Mouse (Mus musculus) gastrocnemius, postnatal 4 days (tissue): ENCODE data around the gene Nop53. TPM values are rescaled to one million over a fixed set of nuclear protein-coding genes. Genes with fewer than 3 reads are reported as not detected.

Experiments
- DNase-seq, 2 experiments: peaks; one replicate each; pipeline ENCODE4 v3.0.0; 2021 to 2022; ENCODE audit warnings: low spot score in 2 of 2, mixed read lengths in 2 of 2
- total RNA-seq, 2 experiments: library from RNA; stranded (reverse); gene quantifications; 2 replicates each; pipeline ENCODE4 v1.2.3; 2021

Gene Nop53
- total RNA-seq, 2 experiments from 2014 or later, result 172 to 173 TPM

DNA sequence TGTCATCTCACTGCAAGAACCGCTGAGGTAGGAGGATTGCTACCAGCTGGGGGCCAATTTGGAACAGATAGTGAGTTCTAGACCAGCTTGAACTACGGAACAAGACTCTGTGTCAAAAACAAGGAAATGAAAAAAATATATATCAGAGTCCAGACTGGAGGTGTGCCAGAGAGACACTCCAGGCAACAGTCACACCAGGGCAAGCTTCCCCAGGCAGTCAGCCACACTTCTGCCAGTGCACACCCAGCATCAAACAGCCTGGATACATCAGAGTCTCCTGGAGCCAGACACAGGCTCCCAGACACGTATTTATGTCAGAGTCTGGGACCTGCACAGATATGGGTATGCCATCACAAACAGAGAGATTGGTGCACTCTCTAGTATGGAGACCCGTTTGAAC, 15.4 kb upstream of the Nop53 start:
- no peak for DNase-seq

DNA sequence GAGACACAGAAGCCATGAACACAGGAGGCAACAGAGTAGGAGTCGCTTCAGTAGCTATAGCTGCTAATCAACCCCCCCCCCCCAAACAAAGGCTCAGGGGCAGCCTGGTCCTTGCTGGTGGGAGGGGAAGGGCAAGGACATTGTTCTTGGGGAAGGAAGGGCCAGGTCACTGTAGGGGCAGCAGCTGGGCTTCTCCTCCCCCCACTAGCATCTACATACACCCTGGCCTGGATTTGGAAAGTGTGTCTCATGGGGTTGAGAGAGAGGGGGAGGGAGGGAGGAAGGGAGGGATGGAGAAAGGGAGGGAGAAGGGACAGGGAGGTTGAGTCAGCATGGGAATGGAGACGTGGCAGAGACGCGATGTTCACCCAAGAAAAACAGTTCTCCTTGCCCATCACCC, 14.8 kb upstream of the Nop53 start:
- DNase-seq, result no peak

DNA sequence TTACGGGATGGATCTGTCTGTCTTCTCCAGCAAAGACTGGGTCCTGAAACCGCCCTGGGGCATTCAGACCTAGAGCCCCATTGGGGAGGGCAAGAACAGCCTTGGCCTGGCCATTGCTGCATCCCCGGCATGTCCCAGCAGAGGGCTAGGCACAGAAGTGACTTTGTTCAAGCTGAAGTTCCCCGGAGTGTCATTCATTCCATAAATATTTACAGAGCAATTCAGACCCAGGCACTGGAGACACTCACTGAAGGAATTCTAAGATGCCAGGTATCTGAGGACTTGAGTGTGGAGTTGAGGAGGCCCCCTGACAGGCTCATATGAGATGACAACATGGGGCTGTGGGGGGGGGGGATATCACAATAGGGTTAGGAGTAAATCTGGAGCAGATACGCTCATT, 10.3 kb upstream of the Nop53 start:
- no peak for DNase-seq

GRCm38 (mm10) chr7:15955509-15955908, 9.6 kb upstream of the Nop53 start:
- DNase-seq, result no peak

GRCm38 (mm10) chr7:15954978-15955443, 9.1 kb upstream of the Nop53 start:
- no peak for DNase-seq

DNA sequence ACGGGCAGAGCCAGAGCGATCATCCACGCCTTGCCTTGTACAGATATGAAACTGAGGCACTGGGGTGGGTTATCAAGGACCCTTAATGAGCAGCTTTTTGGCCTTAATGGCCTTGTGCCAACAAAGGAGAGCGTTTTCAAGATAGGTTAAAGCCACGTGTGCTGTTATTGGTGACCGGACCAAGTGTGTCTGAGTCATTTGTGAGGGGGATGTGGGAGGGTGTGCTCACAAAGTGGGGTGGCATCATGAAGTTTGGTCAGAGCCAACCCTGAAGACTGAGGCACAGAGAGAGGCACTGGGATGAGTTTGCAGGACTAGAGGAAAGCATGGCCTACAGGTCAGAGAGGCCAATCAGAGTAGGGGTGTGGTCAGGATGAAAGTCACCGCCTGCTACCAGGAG, 8.6 kb upstream of the Nop53 start:
- DNase-seq, result no peak

DNA sequence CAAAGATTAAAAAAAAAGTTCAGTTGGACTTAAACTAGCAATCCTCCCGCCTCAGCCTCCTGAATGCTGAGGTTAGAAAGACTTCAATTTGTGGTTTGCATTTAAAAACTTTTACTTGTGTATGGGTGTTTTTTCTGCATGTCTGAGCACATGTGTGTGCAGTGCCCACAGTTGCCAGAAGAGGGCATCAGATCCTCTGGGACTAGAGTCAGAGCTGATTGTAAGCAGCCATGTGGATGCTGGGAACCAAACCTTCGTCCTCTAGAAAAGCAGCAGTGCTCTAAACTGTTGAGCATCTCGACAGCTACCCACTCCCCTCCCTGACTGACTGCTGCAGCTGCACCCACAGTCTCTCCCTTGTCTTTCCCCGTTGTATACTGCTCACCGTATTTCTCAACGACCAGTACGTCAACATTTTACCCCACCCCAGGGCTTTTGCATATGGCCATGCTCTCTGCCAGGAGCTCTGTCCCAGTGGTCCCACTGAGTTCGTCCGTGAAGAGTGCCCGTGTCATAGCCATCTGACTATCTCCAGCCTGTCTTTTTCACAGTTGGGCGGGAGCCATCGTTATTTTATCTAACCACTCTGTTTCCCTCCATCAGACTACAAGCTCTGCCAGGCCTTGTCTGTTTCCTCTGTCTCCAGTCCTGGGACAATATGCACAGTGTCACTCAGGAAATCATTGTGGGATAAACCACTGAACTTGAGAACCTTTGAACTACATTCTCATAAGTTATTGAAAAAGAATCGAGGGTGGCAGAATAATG, 7.6 kb upstream of the Nop53 start:
- no peak for DNase-seq

GRCm38 (mm10) chr7:15952416-15952815, 6.5 kb upstream of the Nop53 start:
- no peak for DNase-seq

- no peak for DNase-seq
These were observed 4.1 kb upstream of the Nop53 start for GRCm38 (mm10) chr7:15950008-15950407.

DNA sequence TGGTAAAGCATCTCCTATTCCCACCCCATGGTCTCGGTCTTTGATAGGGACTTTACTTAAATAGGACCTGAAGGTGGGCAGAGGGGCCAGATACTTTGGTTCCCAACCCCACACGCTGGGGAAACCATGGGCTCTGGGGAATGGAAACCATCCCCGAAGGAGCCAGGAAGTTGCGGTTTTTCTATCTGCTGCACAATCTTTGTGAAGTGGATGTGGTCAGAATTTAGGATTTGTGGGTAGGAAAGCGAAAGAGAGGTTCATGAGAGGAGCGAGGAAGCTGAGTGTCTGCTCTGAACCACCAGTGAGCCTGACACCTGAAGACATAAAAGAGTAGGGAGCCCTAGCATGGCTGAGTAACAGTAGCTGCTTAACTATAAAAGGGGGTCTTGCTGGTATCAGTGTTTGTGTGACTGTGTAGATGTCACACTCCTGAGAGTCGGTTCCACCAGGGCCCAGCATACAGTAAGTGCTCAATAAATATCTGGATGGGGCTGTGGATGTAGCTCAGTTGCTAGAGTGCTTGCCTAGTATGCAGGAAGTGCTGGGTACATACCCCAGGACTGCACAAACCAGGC, 3.4 kb upstream of the Nop53 start:
- no peak for DNase-seq

DNA sequence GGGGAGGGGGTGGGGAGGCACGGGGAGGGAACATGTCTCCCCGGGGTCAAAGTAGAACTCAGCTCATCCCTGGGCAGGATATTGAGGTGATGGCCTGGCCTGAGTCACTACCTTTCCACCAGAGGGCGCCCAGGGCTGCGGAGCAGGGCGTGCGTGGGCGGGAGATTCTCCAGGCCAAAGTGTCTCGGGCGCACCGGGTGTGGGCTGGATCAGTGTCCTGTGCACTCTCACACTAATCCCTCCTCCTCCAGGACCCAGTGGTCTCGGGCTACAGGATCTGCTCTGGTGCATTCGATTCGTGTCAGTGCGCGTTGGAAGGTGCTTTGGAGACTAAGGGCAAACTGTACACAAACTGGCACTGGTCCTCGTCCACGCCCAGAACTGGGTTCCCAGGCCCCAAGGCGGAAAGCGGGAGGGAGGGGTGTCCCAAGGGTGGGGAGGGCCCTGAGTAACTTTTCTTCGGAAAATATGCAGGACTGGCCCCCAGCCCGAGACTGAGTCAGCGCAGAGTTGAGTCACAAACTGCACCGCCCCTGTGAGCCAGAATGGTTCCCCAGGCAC, 2.6 kb upstream of the Nop53 start:
- DNase-seq, result peak; percentile 81 to 92

GRCm38 (mm10) chr7:15947653-15948260, 1.9 kb upstream of the Nop53 start:
- DNase-seq, result no peak

DNA sequence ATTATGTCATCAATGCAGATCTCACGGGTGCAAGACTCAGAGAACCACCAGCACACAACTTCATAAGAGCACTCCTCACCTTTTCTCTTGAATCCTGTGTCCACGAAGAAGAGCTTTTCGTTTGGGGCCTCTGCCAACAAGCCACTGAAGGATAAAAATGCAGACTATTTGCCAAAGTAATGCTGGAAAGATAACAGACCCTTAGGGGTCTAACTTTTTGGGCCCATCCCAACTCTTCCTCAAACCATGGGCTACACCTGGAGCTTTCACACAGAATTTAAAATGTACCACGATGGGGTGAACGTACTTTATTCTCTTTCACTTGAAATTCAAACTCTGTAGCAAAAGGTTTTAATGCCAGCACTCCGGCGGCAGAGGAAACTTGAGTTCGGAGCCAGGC, 663 bp downstream of the Nop53 start:
- DNase-seq, result no peak

DNA sequence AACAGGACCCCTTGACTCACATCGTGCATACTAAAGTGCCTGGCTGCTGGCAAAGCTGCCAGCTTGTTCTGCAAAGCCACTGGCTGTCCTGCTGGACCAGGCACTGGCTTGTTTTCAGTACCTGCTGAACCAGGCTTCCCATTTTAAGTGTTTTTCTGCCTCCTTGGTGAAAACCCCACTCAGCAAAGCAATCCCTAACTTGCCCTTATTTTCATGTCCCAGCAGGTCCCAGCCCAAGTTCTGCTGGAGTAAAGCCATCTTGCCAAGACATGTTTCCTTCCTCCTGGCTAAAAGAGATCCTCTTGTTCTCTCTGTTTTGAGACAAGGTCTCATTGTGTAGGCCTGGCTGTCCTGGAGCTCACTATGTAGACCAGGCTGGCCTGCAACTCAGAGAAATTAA, 1.6 kb downstream of the Nop53 start:
- DNase-seq, result no peak

DNA sequence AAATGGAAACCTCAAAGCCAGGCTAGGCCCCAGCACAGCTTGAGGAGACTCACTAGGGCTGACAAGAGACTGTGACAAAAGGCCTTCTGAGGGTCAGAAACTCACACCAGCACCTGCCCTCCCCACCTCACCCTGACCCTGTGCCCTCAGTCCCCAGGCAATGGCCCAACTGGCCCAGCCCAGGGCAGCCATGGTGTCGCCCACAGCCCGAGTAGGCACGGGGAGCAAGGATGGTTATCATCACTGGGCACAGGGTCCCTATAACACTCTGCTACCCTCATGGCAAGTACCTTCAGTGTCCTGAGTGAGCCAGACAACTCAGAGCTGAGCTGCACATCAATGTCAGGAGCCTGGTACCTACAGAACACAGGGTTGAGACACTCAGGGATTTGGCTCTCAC, 7.3 kb downstream of the Nop53 start:
- no peak for DNase-seq

DNA sequence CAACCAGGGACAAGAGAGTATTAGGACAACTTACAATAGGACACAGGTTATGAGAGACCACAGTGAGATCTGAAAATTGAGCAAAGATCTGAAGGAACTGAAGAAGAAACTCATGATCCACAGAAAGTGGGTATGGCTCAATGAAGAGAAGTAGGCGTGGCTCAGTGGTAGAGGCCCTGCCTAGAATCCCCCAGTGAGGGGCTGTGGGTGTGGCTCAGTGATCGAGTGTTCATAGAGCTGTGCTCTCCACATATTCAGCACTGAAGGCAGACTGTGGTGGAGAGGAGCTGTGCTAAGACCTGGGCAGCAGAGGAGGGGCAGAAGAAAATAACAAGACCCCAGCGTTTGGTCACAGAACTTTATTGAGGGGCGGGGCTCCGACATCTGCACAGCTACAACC, 8.4 kb downstream of the Nop53 start:
- no peak for DNase-seq

- DNase-seq, result no peak
These were observed 12.2 kb downstream of the Nop53 start for GRCm38 (mm10) chr7:15933437-15934359.

DNA sequence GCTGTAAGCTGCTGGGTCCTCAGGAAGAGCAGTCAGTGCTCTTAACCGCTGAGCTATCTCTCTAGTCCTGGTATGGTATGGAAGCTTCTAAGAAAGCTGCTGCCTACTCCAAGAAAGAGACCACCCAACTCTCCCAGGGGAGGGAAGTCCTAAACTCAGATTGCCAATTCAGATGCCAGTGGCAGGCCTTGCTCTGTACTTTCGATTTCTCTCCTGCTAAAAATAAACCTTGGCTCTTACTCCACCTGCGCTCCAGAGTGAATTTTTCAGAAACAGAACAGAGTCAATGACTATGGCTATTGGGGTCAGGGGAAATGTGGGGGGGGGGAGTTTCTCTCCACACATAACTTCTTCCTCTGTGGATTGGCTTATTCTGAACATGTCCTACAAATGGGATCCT, 14.2 kb downstream of the Nop53 start:
- DNase-seq, result no peak

DNA sequence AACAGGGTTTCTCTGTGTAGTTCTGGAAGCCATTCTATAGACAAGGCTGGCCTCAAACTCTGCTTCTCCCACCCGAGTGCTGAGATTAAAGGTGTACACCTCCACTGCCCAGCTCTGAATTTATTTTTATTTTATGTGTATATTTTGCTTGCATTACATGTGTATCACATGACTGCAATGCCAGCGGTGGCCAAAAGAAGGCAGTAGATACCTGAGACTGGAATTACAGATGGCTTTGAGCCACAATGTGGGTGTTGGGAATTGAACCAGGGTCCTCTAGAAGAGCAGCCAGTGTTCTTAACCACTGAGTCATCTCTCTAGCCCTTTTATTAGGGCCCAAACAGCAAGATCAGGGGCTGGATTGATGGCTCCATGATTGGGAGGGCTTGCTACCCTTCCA, 15.3 kb downstream of the Nop53 start:
- DNase-seq, result no peak

DNA sequence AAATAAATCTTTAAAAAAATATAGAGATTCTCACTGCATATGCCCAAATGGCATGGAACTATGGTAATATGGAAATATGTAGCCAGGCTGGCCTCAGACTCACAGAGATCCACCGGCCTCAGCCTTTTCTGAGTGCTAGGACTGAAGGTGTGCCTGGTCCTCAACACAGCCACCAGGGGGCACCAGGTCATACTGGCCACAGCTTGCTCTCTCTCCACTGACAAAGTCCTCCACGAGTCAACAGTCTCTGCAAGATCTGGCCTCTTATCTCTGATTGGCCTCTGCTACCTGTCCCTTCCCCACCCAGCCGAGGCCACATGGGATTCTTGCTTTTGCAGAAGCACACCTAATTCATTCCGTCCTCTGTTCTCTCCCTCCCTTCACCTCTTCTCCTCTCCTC, 16.0 kb downstream of the Nop53 start:
- peak in 1 of 2 experiments; percentile 67 for DNase-seq

GRCm38 (mm10) chr7:15922220-15922773, 23.6 kb downstream of the Nop53 start, which contains the start of gene Selenow:
TSS of gene Selenow (minus strand) at chr7:15922402.
- peak; percentile 76 to 90 for DNase-seq
